10 mouse cellular contexts compared by ENCODE assay signal in the genomic region with DNA sequence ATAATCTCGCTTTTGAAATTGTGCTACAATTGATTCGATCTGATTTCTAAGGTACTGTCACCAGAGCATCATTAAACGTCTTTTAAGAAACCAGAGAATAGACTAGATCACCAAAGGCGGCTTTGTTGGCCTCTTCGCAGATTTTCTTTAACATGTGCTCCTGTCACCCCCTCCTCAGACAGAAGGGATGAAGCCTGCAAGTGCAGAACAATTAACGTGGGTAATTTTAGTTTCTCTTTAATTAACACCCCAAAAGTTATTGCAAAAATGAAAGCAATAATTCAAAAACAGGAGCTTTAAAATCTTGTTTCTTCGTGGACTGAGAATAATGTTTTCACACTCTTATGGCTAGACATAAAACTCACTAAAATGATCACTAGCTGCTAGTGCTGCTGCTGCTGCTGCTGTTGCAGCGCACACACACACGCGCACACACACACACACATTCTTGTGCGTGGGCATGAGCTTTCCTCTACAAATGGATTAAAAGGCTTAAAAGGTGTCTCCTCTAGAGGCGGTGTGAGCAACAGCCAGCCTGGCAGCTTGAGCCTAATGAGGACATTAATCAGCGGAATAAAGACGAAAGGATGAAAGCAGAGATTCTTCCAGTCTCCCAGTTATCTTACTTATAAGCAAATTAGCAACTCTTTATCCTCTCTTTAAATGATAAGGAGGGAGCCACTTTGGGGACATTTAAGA.
DNase-seq lines count a peak whose midpoint lies in the region.
"Had no signal": no experiment of that assay in that cellular context is flagged by ENCODE, and none has a peak within 500 bp of the region (broad histone marks: within the 10 kb centered on the region; RNA-seq: fewer than 3 reads in every experiment).

No protein-coding gene starts in this region.

- peaks cover 37% of the 10 kb centered on the region for H3K4me1 ChIP-seq in forebrain, embryonic 10.5 days

- peak overlapping the region; percentile 27; the same call in 1 of the 2 replicates for H3K4me3 ChIP-seq in forebrain, embryonic 10.5 days

- no peaks in the 10 kb centered on the region for H3K9me3 ChIP-seq in forebrain, embryonic 10.5 days

- H3K36me3 ChIP-seq in forebrain, embryonic 10.5 days (replicated peaks) = no peaks in the 10 kb centered on the region

- peaks cover 99% of the 10 kb centered on the region for H3K27me3 ChIP-seq in forebrain, embryonic 10.5 days (ENCODE audit: poor library complexity, severe bottlenecking)
- H3K27me3 ChIP-seq: Patski had no signal

- no peak overlapping the region for H3K27ac ChIP-seq in forebrain, embryonic 10.5 days

- DNase-seq in kidney, postnatal 4 days = peak; percentile 46 to 59
- DNase-seq in kidney, postnatal 25 days = no peak
- DNase-seq in forebrain, embryonic 10.5 days (ENCODE audit: extremely low spot score, low spot score) = peak; percentile 42
- DNase-seq in layer of hippocampus, postnatal 10 days (ENCODE audit: low spot score in 2 of 2) = peak; percentile 27 to 35
- DNase-seq in right cerebral cortex, adult 2 months (ENCODE audit: low spot score in 2 of 2) = peak; percentile 44 to 54
- no peak for DNase-seq in adrenal gland, postnatal 14 days
- no peak for DNase-seq in lung, postnatal 25 days (ENCODE audit: low spot score)
- no peak for DNase-seq in kidney, adult 9 months
- DNase-seq: liver had no signal

- WGBS in forebrain, embryonic 10.5 days = 25% methylated on average over 14 of the region's 14 CpGs

Comparison
In these comparisons a context has a peak if more than half of its experiments do, and no peak if none do; other contexts are left out.
1. DNase-seq: peak in kidney, postnatal 4 days (2 of 2), forebrain, embryonic 10.5 days (single experiment), layer of hippocampus, postnatal 10 days (2 of 2) and right cerebral cortex, adult 2 months (2 of 2); none in kidney, postnatal 25 days (0 of 2), adrenal gland, postnatal 14 days (single experiment), lung, postnatal 25 days (single experiment) and kidney, adult 9 months (single experiment).